Mouse (Mus musculus) testis, adult 10 weeks (tissue): ENCODE measurements around the gene Fam186a. TPM values are rescaled to one million over a fixed set of nuclear protein-coding genes. Genes with fewer than 3 reads are reported as not detected.

ENCODE experiments used
- polyA plus RNA-seq: library from polyadenylated mRNA; stranded (reverse); fragments of 350-450 nt; fragmentation: Illumina TruSeq; extraction: RNeasy Lipid Tissue Mini Kit (QIAGEN cat#74804); gene quantifications from one replicate; pipeline ENCODE4 v1.2.3, GENCODE M21; 2014; ENCODE audit warnings: low read depth, low replicate concordance

Gene Fam186a
- polyA plus RNA-seq = 38.7 TPM

DNA sequence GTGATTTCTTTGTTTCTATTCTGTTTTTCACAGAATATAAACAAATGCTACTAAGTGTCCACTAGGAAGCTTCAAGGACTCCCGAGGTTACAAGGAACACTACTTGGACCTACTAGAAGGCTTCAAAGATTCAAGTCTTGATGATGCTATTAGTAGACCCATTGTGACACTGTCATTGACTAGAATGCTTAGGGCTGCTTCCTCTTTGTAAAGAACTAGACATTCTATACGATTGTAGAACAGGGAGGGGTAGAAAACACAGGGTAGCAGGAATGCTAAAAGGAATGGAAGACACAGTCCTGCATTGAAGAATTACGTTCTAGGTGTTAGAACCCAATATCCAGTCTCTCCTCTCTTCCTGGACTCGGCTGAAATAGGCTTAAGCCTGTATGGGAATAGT lies at the start of gene Fam186a:
Gene Fam186a, minus strand, starts transcription at position 101 of the 400 bp plus-strand sequence.

DNA sequence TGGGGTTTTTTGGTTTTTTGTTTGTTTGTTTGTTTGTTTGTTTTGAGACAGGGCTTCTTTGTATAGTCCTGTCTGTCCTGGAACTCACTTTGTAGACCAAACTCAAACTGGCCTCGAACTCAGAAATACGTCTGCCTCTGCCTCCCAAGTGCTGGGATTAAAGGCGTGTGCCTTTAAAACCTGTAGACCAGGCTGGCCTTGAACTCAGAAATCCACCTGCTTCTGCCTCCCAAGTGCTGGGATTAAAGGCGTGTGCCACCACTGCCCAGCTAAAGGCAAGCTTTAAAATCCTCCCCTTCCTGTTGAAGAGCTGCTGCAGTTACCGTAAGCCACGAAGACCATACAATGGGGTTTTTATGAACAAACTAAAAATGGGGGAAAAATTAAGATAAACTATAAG lies 2.9 kb upstream of the Fam186a start, which contains the start of gene Larp4:
Gene Larp4, plus strand, starts transcription at position 301 of the 400 bp plus-strand sequence.

DNA sequence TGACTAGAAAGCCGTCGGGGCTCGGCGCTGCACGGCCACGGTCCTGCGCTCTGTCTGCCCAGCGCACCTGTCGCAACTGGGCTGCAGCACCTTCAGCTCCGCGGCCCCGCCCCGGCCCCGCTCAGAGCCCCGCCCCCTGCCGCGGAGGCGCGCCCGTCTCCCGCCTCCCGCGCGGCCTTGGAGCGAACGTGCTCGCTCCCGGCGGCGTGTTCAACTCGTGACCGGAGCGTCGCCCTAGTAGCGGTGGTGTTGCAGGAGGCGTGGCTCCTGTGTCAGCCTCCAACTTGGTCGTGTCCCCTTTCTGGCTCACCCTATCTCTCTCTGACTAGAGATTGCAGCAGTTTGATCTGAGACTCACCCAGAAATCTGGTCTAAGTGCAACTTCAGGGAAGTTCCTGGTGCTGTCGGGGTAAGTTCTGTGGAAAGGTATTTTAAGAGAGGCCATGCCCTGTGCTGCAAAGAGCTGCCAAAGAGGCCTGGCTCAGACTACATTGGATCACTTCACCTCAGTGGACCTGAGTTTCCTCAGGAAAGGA lies 91.5 kb downstream of the Fam186a start, which contains the start of gene Lima1:
Gene Lima1, minus strand, starts transcription at position 123 of the 536 bp plus-strand sequence.

Other genes starting within 250 kb of the Fam186a start
- 1.4 TPM for gene Gpd1, start 249.5 kb downstream of the Fam186a start, polyA plus RNA-seq
- 5.3 TPM for gene Cox14, start 241.4 kb downstream of the Fam186a start, polyA plus RNA-seq
- 25.6 TPM for gene Cers5, start 194.2 kb downstream of the Fam186a start, polyA plus RNA-seq
- gene Lima1, start 91.6 kb downstream of the Fam186a start, polyA plus RNA-seq = 5.9 TPM
- gene Larp4, start 3.0 kb upstream of the Fam186a start, polyA plus RNA-seq = 52.3 TPM
- gene Dip2b, start 71.6 kb upstream of the Fam186a start, polyA plus RNA-seq = 11.8 TPM